Mouse (Mus musculus) leukemia stem cell, adult 10-12 weeks (primary cell): Measurements from ENCODE around the gene Vat1l. TPM values are rescaled to one million over a fixed set of nuclear protein-coding genes. Genes with fewer than 3 reads are reported as not detected.

Experiments used
- polyA plus RNA-seq: library from polyadenylated mRNA; stranded (reverse); fragments of >175 nt; gene quantifications from 2 replicates; pipeline ENCODE4 v1.2.3, GENCODE M21; 2012; ENCODE audit warnings: low replicate concordance

Gene Vat1l
- 0.35 TPM in 1 of 2 replicates, not detected in the other for polyA plus RNA-seq

DNA sequence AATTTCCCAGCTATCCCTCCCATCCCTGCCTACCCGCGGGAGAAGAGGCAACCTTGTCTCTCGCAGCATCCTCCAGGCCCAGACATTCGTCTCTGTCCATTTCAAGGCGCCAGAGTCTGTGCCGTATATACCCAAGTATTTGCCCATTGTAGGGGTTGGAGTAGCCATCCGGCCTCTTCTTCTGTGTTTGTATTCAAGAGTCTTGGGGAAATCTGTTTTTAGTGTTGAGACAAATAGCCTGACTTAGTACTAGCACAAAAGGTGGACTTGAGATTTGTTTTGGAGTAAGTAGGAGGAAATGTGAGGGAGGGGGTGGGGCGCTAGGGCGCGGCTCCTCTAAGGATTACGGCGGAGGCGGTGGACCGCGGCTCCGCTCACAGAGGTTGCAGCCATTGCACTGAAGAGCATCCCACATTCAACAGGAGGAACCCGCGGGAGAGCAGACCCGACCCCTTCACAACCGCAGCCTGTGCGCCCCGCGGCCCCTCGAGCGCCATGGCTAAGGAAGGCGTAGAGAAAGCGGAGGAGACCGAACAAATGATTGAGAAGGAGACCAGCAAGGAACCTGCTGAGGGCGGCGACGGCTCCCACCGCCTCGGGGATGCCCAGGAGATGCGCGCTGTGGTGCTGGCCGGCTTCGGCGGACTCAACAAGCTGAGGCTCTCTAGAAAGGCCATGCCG is at the start of gene Vat1l:
TSS of gene Vat1l (plus strand) at position 392 of the 681 bp plus-strand sequence.

DNA sequence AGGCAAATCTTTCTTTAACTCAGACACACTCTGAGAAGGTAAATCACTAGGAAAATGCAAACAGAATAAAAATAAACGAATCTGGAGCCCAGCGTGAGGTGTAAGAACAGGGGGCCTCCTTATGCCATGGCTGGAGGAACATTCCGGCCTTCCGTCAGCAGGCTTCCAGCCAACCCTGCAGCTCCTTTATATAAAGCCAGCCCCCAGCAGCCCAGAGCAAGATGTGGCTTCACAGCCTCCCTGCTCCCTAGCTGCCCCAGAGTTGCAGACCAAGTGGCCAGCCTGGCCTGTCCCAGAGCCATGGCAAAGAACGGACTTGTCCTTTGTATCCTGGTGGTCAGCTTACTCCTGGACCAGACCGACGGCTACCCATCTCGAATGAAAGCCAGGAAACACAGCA is 212.4 kb downstream of the Vat1l start, which contains the start of gene Clec3a:
TSS of gene Clec3a (plus strand) at position 301 of the 400 bp plus-strand sequence.

Other genes with a start within 250 kb of the Vat1l start
- gene Nudt7, start 72.1 kb upstream of the Vat1l start, polyA plus RNA-seq: 0.23 and 0.63 TPM in 2 replicates
- gene Clec3a, start 212.5 kb downstream of the Vat1l start, polyA plus RNA-seq: not detected in 2 replicates
- gene Wwox, start 234.0 kb downstream of the Vat1l start, polyA plus RNA-seq: 1.2 and 2.2 TPM in 2 replicates